Mouse (Mus musculus): ENCODE data around the gene St5. TPM values are rescaled to one million over a fixed set of nuclear protein-coding genes. Genes with fewer than 3 reads are reported as not detected.

Gene St5
- polyA plus RNA-seq, 1 experiment = 21.7 TPM

GRCm38 (mm10) chr7:109532691-109533090 is 170.7 kb downstream of the St5 start:
- Histone ChIP-seq H3K27me3 (ENCODE audit: control insufficient read depth, insufficient read depth, low read length) (no peaks in the 10 kb centered on the region), H3K4me3 (ENCODE audit: control insufficient read depth, insufficient read depth, low read length) (no peak overlapping the region), H3K27ac (ENCODE audit: control insufficient read depth, insufficient read depth, low read length) (no peak overlapping the region), H3K4me1 (replicated peaks; ENCODE audit: control insufficient read depth, insufficient read depth, low read length) (no peaks in the 10 kb centered on the region), H3K36me3 (ENCODE audit: control insufficient read depth, insufficient read depth, low read length) (no peaks in the 10 kb centered on the region)
- TF ChIP-seq POLR2A (IDR thresholded peaks at IDR 0.05; ENCODE audit: control insufficient read depth, extremely low read depth, insufficient read depth, low read length, poor library complexity) (no peak), CTCF (IDR thresholded peaks at IDR 0.05; ENCODE audit: borderline replicate concordance, control insufficient read depth, extremely low read depth, insufficient read depth, low read length, poor library complexity) (no peak)
- no peak for DNase-seq
- WGBS = 91% methylated on average over 3 of the region's 3 CpGs

DNA sequence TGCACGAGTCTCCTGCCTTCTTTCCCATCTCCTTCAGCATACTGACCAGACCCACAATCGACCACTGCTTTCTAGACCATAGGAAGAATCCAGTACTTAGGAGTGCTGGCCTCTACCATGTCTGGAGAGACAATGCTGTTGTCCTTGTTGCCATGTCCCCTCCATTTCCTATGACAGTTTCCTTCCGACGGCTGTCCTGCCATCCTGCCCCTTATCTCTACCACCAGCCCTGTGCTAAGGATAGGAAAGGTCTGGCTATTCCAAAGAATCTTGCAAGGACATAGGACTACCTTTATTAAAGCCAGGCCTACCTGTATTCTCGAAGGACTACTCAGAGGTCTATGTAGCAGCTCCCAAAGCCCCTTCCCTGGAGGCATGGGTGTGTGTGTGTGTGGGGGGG is 171.9 kb downstream of the St5 start:
- WGBS = 81% methylated on average over 5 of the region's 5 CpGs
- Histone ChIP-seq H3K27ac (ENCODE audit: control insufficient read depth, insufficient read depth, low read length) (no peak overlapping the region), H3K27me3 (ENCODE audit: control insufficient read depth, insufficient read depth, low read length) (no peaks in the 10 kb centered on the region), H3K4me3 (ENCODE audit: control insufficient read depth, insufficient read depth, low read length) (no peak overlapping the region), H3K36me3 (ENCODE audit: control insufficient read depth, insufficient read depth, low read length) (no peaks in the 10 kb centered on the region), H3K4me1 (replicated peaks; ENCODE audit: control insufficient read depth, insufficient read depth, low read length) (no peaks in the 10 kb centered on the region)
- DNase-seq = no peak
- TF ChIP-seq POLR2A (IDR thresholded peaks at IDR 0.05; ENCODE audit: control insufficient read depth, extremely low read depth, insufficient read depth, low read length, poor library complexity) (no peak), CTCF (IDR thresholded peaks at IDR 0.05; ENCODE audit: borderline replicate concordance, control insufficient read depth, extremely low read depth, insufficient read depth, low read length, poor library complexity) (no peak)

DNA sequence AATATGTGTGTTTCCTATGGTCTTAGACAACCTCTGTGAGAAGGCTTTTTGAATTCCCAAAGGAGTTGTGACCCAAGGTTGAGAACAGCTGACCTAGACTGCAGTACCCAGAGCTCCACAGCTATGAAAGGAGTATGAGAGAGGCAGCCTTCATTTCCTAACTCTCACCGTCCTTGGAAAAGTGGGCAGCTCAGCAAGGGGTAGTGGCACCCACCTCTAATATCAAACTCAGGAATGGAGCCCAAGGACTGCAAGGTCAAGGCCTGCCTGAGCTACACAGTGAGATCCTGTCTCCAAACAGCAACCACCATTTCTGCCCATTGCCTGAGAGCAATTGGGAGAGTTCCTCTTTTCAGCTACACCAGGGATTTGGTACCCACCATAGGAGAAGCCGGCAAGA is 173.7 kb downstream of the St5 start:
- H3K4me3 ChIP-seq (ENCODE audit: control insufficient read depth, insufficient read depth, low read length) = no peak overlapping the region
- TF ChIP-seq POLR2A (IDR thresholded peaks at IDR 0.05; ENCODE audit: control insufficient read depth, extremely low read depth, insufficient read depth, low read length, poor library complexity) (no peak), CTCF (IDR thresholded peaks at IDR 0.05; ENCODE audit: borderline replicate concordance, control insufficient read depth, extremely low read depth, insufficient read depth, low read length, poor library complexity) (no peak)
- peaks cover 3% of the 10 kb centered on the region for H3K36me3 ChIP-seq (ENCODE audit: control insufficient read depth, insufficient read depth, low read length)
- no peaks in the 10 kb centered on the region for H3K4me1 ChIP-seq (replicated peaks; ENCODE audit: control insufficient read depth, insufficient read depth, low read length)
- no peak for DNase-seq
- no peak overlapping the region for H3K27ac ChIP-seq (ENCODE audit: control insufficient read depth, insufficient read depth, low read length)
- no peaks in the 10 kb centered on the region for H3K27me3 ChIP-seq (ENCODE audit: control insufficient read depth, insufficient read depth, low read length)
- 47% methylated on average over 2 of the region's 2 CpGs for whole genome bisulfite sequencing

DNA sequence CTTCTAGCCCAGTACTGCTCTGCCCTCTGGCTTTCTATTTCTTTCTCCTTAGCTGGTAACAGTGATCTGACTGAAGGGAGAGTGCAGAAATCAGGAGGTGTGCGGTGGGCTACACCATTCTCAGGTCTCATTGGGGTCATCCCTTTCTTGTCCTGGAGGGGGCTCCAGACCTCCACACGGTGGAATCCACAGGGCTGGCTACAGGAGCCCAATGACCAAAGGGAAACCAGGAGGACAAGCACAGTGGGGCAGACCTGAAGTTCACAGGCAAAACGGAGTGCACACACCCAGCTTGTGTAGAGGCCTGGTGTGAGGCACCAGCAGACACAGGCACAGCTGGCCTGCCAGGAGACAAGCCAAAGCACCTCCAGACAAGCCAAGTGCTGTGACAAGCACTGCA is 175.0 kb downstream of the St5 start:
- Histone ChIP-seq H3K36me3 (ENCODE audit: control insufficient read depth, insufficient read depth, low read length) (peaks cover 17% of the 10 kb centered on the region), H3K4me3 (ENCODE audit: control insufficient read depth, insufficient read depth, low read length) (no peak overlapping the region), H3K27ac (ENCODE audit: control insufficient read depth, insufficient read depth, low read length) (no peak overlapping the region), H3K4me1 (replicated peaks; ENCODE audit: control insufficient read depth, insufficient read depth, low read length) (no peaks in the 10 kb centered on the region), H3K27me3 (ENCODE audit: control insufficient read depth, insufficient read depth, low read length) (no peaks in the 10 kb centered on the region)
- peak; percentile 10; the same call in 1 of the 2 replicates for TF ChIP-seq CTCF (IDR thresholded peaks at IDR 0.05; ENCODE audit: borderline replicate concordance, control insufficient read depth, extremely low read depth, insufficient read depth, low read length, poor library complexity)
- TF ChIP-seq POLR2A (IDR thresholded peaks at IDR 0.05; ENCODE audit: control insufficient read depth, extremely low read depth, insufficient read depth, low read length, poor library complexity) = no peak
- peak; percentile 17 for DNase-seq
- 51% methylated on average over 3 of the region's 3 CpGs for WGBS

GRCm38 (mm10) chr7:109527536-109527935 is 175.9 kb downstream of the St5 start:
- no peak for DNase-seq
- H3K4me1 ChIP-seq (replicated peaks; ENCODE audit: control insufficient read depth, insufficient read depth, low read length) = no peaks in the 10 kb centered on the region
- no peaks in the 10 kb centered on the region for H3K27me3 ChIP-seq (ENCODE audit: control insufficient read depth, insufficient read depth, low read length)
- H3K4me3 ChIP-seq (ENCODE audit: control insufficient read depth, insufficient read depth, low read length) = no peak overlapping the region
- WGBS = 96% methylated on average over 3 of the region's 3 CpGs
- H3K36me3 ChIP-seq (ENCODE audit: control insufficient read depth, insufficient read depth, low read length) = peaks cover 25% of the 10 kb centered on the region
- TF ChIP-seq CTCF (IDR thresholded peaks at IDR 0.05; ENCODE audit: borderline replicate concordance, control insufficient read depth, extremely low read depth, insufficient read depth, low read length, poor library complexity) = no peak
- TF ChIP-seq POLR2A (IDR thresholded peaks at IDR 0.05; ENCODE audit: control insufficient read depth, extremely low read depth, insufficient read depth, low read length, poor library complexity) = no peak
- no peak overlapping the region for H3K27ac ChIP-seq (ENCODE audit: control insufficient read depth, insufficient read depth, low read length)

DNA sequence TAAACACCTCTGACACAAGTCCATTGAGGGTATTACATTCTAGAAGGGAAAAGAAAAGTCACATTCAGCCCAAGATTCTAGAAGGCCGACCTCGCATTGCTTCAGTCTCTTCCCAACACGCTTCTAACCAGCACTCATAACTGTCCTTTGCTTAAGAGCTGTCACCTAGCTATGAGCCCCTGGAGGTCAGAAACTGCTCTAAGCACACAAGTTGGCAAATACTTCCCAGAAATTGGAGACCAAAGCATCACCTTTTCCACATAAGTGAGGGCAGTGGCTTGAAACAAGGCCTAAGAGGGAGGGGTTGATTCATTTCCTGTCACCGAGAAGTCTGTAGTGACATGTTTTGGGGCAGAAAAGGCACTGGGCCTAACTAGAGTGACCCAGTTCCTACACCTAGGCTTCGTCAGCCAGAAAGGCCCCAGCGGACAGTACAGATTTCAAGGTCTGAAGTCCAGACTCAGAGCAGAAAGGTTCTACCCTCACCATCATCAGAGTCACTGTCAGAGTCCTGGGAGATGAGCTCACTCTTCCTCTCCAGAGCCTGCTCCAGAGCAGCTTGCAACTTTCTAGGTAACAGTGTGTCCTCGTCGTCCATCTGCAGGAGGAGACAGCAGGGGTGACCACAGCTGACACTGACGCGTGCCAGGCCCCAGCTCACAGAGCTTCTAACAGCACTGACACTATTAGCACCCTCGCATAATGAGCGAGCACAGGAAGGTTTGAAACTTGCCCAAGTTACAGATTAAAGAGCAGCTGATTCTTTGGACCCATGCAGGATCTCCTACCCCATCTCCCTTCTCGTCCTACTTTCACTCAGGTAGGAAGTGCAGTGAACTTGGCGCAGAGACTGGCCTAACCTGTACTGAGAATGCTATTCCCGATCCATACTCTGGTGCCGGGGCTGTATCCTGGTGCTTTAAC is 177.4 kb downstream of the St5 start:
- Histone ChIP-seq H3K4me3 (ENCODE audit: control insufficient read depth, insufficient read depth, low read length) (no peak overlapping the region), H3K36me3 (ENCODE audit: control insufficient read depth, insufficient read depth, low read length) (peaks cover 41% of the 10 kb centered on the region), H3K4me1 (replicated peaks; ENCODE audit: control insufficient read depth, insufficient read depth, low read length) (no peaks in the 10 kb centered on the region), H3K27me3 (ENCODE audit: control insufficient read depth, insufficient read depth, low read length) (no peaks in the 10 kb centered on the region), H3K27ac (ENCODE audit: control insufficient read depth, insufficient read depth, low read length) (no peak overlapping the region)
- TF ChIP-seq POLR2A (IDR thresholded peaks at IDR 0.05; ENCODE audit: control insufficient read depth, extremely low read depth, insufficient read depth, low read length, poor library complexity) (no peak), CTCF (IDR thresholded peaks at IDR 0.05; ENCODE audit: borderline replicate concordance, control insufficient read depth, extremely low read depth, insufficient read depth, low read length, poor library complexity) (no peak)
- 90% methylated on average over 16 of the region's 16 CpGs for WGBS
- DNase-seq = no peak
